Mouse (Mus musculus) heart, embryonic 11.5 days (tissue): ENCODE measurements around the gene Prep. TPM values are rescaled to one million over a fixed set of nuclear protein-coding genes. Genes with fewer than 3 reads are reported as not detected.

Experiments used
- ATAC-seq: fragments of 200-750 bp; cut with Nextera tagmentation; replicated peaks from 2 replicates; pipeline ENCODE4 v1.8.0; 2017; ENCODE audit warnings: moderate library complexity; ENCODE audit not compliant: insufficient number of reproducible peaks, low FRiP score, low TSS enrichment
- H3K27ac ChIP-seq: fragments of 300-500 bp; sonication (generic); 2 replicates; pipeline ENCODE4 v1.5.1; 2014; ENCODE audit warnings: mild to moderate bottlenecking, low read depth, low read length
- H3K27me3 ChIP-seq: fragments of 300-500 bp; sonication (generic); 2 replicates; pipeline ENCODE4 v1.6.1; 2014; ENCODE audit warnings: mild to moderate bottlenecking, low read length, mixed read lengths; ENCODE audit not compliant: control insufficient read depth, insufficient read depth
- H3K36me3 ChIP-seq: fragments of 300-500 bp; sonication (generic); 2 replicates; pipeline ENCODE4 v1.6.1; 2014; ENCODE audit warnings: mild to moderate bottlenecking, low read length, moderate library complexity, mixed read lengths; ENCODE audit not compliant: control insufficient read depth, insufficient read depth
- H3K4me1 ChIP-seq: fragments of 300-500 bp; sonication (generic); 2 replicates; pipeline ENCODE4 v1.6.1; 2014; ENCODE audit warnings: low read length; ENCODE audit not compliant: control insufficient read depth, insufficient read depth
- H3K4me2 ChIP-seq: fragments of 300-500 bp; sonication (generic); 2 replicates; pipeline ENCODE4 v1.6.1; 2014; ENCODE audit warnings: mild to moderate bottlenecking, moderate library complexity
- H3K4me3 ChIP-seq: fragments of 300-500 bp; sonication (generic); 2 replicates; pipeline ENCODE4 v1.5.1; 2014; ENCODE audit warnings: low read depth, low read length
- H3K9ac ChIP-seq: fragments of 300-500 bp; sonication (generic); 2 replicates; pipeline ENCODE4 v1.6.1; 2014; ENCODE audit warnings: mild to moderate bottlenecking, low read depth, low read length, moderate library complexity
- H3K9me3 ChIP-seq: fragments of 300-500 bp; sonication (generic); replicated peaks from 2 replicates; pipeline ENCODE4 v1.6.1; 2016; ENCODE audit warnings: low read length; ENCODE audit not compliant: control insufficient read depth
- WGBS: fragments of 180-500 bp; shearing (Covaris S2); extraction: QIAGEN DNeasy Blood & Tissue Kit; methylation state at CpG from one replicate; pipeline ENCODE4 v1.1.7; 2014; ENCODE audit not compliant: insufficient replicate concordance; 5-methylcytosine and 5-hydroxymethylcytosine counted together
- polyA plus RNA-seq: library from polyadenylated mRNA; unstranded; fragments of >200 nt; fragmentation: Nextera tagmentation; extraction: Ambion mirVana; gene quantifications from 2 replicates; pipeline ENCODE4 v1.2.1, GENCODE M21; 2014

The Prep gene
- polyA plus RNA-seq, 1 experiment from 2014 or later = 18.9 TPM

DNA sequence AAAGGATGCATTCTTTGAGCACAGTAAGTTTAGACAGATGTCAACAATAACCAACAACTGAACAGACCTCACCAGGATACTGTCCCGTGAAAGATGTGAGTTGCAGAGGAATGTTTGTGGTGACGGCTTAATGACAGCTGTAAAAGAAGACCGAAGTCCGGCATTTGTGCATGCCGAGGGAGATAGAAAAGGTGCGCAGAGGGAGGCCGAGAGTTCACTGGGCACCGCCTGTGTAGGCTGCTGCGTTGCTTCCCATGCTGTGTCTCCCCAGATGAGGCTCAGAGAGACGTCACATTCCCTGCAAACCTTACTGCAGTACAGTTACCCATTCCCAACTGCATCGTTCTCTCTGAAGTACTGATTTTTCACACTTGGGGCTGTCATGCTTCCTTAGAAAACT lies 45.9 kb downstream of the Prep start:
- Histone ChIP-seq H3K4me3 (no peak overlapping the region), H3K4me2 (no peak overlapping the region), H3K4me1 (no peaks in the 10 kb centered on the region), H3K9me3 (no peaks in the 10 kb centered on the region), H3K27ac (no peak overlapping the region), H3K36me3 (peaks cover 15% of the 10 kb centered on the region), H3K27me3 (no peaks in the 10 kb centered on the region), H3K9ac (no peak overlapping the region)
- WGBS = 69% methylated on average over 11 of the region's 11 CpGs
- ATAC-seq = no peak

DNA sequence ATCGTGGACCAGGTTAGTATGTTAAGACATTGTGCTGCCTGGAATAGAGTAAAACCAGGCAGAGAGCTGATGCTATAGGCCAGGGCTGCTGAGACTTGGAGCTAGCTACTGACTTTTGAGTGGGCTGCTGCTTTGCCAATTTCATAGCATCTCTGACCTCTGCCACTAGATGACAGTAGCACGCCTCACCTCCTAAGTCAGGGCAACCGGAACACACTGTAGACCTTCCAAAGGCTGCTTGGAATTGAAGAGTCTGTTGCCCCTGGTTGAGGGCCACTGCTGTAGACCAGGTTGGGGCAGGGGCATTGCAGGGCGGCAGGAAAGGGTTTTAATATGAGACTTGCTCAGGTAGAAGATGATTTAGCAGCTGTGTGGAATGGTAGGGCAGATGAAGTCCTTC lies 47.5 kb downstream of the Prep start:
- whole genome bisulfite sequencing = 72% methylated on average over 4 of the region's 4 CpGs
- Histone ChIP-seq H3K36me3 (peaks cover 15% of the 10 kb centered on the region), H3K27me3 (no peaks in the 10 kb centered on the region), H3K4me2 (no peak overlapping the region), H3K4me3 (no peak overlapping the region), H3K9ac (no peak overlapping the region), H3K27ac (no peak overlapping the region), H3K4me1 (no peaks in the 10 kb centered on the region), H3K9me3 (no peaks in the 10 kb centered on the region)
- no peak for ATAC-seq

DNA sequence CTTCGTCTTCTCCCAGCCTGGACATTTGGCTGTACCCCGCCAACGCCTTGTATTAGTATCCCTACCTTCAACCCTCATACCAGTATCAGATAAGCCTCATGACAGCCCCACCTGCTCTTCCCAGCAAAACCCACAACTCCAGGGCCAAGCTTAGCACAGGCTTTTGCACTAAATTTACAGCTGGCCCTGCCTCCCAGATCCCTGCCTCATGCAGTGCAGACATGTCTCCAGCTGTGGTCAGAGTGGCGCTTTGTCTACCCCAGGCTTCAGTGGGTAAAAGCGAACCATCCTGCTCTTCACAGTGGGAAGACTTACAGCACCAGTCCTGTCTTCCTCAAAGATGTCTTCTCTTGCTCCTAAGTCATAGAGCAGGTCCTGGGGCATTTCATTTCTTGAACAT lies 49.8 kb downstream of the Prep start:
- Histone ChIP-seq H3K4me3 (no peak overlapping the region), H3K27me3 (no peaks in the 10 kb centered on the region), H3K9ac (no peak overlapping the region), H3K27ac (no peak overlapping the region), H3K4me2 (no peak overlapping the region), H3K4me1 (no peaks in the 10 kb centered on the region), H3K36me3 (peaks cover 26% of the 10 kb centered on the region), H3K9me3 (no peaks in the 10 kb centered on the region)
- WGBS = 93% methylated on average over 5 of the region's 5 CpGs
- no peak for ATAC-seq

DNA sequence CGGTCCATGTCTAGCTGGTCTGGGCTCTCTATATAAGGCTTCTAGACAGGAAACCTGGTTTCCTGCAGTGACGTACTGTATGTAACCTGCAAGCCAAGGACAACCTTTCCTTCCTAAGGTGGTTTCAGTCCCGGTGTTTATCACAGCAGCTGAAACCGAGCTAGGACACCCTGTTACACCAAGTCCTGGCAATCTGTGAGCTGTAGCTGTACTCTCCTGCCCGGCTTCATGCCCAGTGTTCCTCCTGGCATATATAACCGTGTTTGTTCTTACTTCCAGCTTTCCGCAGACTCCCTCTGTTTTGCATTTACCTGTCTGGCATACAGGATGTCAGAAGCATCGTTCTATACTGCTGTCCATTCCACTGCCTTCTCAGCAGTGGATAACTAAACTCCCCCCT lies 51.4 kb downstream of the Prep start:
- Histone ChIP-seq H3K9me3 (no peaks in the 10 kb centered on the region), H3K4me1 (peaks cover 12% of the 10 kb centered on the region; the same call in 1 of the 2 replicates), H3K4me3 (no peak overlapping the region), H3K27me3 (no peaks in the 10 kb centered on the region), H3K27ac (no peak overlapping the region), H3K9ac (no peak overlapping the region), H3K4me2 (no peak overlapping the region), H3K36me3 (peaks cover 21% of the 10 kb centered on the region)
- WGBS = 92% methylated on average over 8 of the region's 8 CpGs
- no peak for ATAC-seq

DNA sequence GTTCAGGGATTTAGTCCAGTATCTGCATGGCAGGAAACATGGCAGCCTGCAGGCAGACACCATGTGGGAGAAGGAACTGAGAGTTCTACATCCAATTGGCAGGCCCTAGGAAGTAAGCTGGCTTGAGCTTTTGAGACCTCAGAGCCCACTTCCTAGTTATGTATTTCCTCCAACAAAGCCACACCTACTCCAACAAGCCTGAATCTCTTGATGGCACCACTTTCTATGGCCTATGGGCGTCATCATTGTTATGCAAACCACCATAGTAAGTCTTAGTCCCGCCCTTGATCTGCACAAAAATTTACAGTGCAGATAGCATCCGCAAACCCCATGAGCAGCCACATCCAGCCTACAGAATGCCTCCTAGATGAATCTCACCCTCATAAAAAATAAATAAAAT lies 54.6 kb downstream of the Prep start:
- Histone ChIP-seq H3K4me2 (no peak overlapping the region), H3K4me1 (peaks cover 17% of the 10 kb centered on the region; the same call in 1 of the 2 replicates), H3K4me3 (no peak overlapping the region), H3K36me3 (peaks cover 14% of the 10 kb centered on the region), H3K27me3 (no peaks in the 10 kb centered on the region), H3K9ac (no peak overlapping the region), H3K27ac (no peak overlapping the region), H3K9me3 (no peaks in the 10 kb centered on the region)
- ATAC-seq = no peak
- 87% methylated on average over 3 of the region's 3 CpGs for WGBS

DNA sequence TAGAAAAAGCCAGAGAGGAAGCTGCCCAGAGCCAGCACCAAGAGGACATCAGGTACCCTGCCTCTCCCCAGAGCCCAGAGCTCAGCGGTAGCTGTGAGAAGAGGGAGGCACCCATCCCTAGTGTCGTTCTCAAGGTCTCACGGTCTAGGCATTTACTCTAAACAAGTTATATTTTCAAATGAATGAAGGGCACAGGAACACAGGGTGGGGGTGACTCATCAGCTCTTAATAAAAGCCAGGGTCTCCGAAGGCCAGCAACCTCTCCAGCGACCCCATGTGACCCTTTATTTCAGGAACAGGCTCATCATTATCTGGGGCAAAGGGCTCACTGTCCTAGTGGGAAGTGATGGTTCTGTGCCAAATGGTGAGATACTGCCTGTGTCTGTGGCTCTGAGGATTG lies 55.5 kb downstream of the Prep start:
- peaks cover 14% of the 10 kb centered on the region for H3K36me3 ChIP-seq
- no peak for ATAC-seq
- no peak overlapping the region for H3K4me3 ChIP-seq
- H3K9ac ChIP-seq = 0 out of 2 replicates have a peak overlapping the region, but pooled peaks have one; percentile 44
- H3K27ac ChIP-seq = peak overlapping the region; percentile 89
- no peaks in the 10 kb centered on the region for H3K27me3 ChIP-seq
- 43% methylated on average over 5 of the region's 5 CpGs for WGBS
- H3K4me2 ChIP-seq = no peak overlapping the region
- H3K4me1 ChIP-seq = peaks cover 17% of the 10 kb centered on the region; the same call in 1 of the 2 replicates
- no peaks in the 10 kb centered on the region for H3K9me3 ChIP-seq

DNA sequence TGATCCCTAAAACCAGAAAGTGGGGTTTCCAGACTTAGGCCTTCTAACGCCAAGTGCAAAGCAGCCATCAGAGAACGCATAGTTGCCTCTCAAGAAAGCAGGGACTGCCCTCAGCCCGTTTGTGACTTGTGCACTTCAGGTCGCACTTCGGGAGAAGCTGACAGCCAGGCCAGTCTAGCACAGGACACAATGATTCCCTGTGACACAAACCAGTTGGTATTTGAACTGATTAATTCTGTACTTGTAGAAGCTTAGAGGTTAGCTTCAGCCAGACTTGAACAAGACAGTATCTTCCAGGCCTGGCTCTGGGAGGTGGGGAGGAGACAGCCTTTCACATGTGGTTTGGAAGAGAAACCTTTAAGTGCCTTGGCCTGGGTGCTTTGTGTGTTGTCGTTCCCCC lies 56.0 kb downstream of the Prep start:
- Histone ChIP-seq H3K4me3 (no peak overlapping the region), H3K27ac (peak overlapping the region; percentile 89), H3K27me3 (no peaks in the 10 kb centered on the region), H3K4me1 (peaks cover 17% of the 10 kb centered on the region; the same call in 1 of the 2 replicates), H3K4me2 (no peak overlapping the region), H3K36me3 (peaks cover 14% of the 10 kb centered on the region), H3K9me3 (no peaks in the 10 kb centered on the region), H3K9ac (peak overlapping the region; percentile 44; the same call in 1 of the 2 replicates)
- no peak; the same call in 1 of the 2 replicates for ATAC-seq
- 41% methylated on average over 6 of the region's 6 CpGs for WGBS

DNA sequence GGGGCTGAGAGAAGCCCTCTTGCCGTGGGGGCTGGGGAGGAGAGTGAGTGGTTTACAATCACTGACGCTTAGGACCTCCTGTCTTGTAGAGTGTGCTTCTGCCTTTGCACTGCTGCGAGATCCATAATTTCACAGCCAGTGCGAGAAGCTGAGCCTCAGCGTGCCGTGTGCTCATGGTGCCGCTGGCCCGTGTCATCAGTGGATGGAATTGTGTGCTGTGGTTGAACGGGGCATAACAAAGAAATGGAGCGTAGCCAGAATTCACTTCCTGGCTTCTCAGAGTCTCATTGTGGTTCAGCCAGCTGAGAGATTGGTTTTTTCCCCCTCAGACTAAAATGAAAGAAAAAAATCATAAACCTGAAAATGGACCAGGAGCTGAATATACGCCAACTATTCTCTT lies 62.1 kb downstream of the Prep start:
- no peak overlapping the region for H3K9ac ChIP-seq
- no peak overlapping the region for H3K4me3 ChIP-seq
- H3K27ac ChIP-seq = peak overlapping the region; percentile 64; the same call in 1 of the 2 replicates
- no peaks in the 10 kb centered on the region for H3K27me3 ChIP-seq
- 75% methylated on average over 11 of the region's 11 CpGs for WGBS
- ATAC-seq = 0 out of 2 replicates have a peak, but pooled peaks have one; percentile 15
- no peaks in the 10 kb centered on the region for H3K36me3 ChIP-seq
- no peak overlapping the region for H3K4me2 ChIP-seq
- peaks cover 18% of the 10 kb centered on the region for H3K4me1 ChIP-seq
- H3K9me3 ChIP-seq = no peaks in the 10 kb centered on the region

DNA sequence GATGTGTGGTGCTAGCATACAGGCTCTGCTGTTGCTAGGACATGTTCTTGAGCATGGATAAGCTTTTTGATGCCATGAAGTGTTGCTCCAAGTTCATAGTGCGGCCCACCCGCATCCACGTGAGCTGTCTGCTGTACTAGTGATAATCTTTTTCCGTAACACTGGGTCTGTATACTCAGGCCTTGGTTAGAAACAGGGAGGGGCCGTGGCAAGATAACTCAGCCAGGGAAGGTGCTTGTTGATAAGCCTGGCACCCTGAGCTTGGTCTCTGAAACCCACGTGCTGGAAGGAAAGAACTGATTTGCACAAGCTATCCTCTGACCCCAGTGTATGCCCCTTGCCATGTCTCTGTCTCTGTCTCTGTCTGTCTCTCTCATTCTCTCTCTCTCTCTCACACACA lies 63.0 kb downstream of the Prep start:
- Histone ChIP-seq H3K4me1 (peaks cover 14% of the 10 kb centered on the region), H3K4me3 (no peak overlapping the region), H3K27me3 (no peaks in the 10 kb centered on the region), H3K9ac (no peak overlapping the region), H3K36me3 (no peaks in the 10 kb centered on the region), H3K27ac (no peak overlapping the region; the same call in 1 of the 2 replicates), H3K4me2 (no peak overlapping the region), H3K9me3 (no peaks in the 10 kb centered on the region)
- WGBS = 18% methylated on average over 6 of the region's 6 CpGs
- 0 out of 2 replicates have a peak, but pooled peaks have one; percentile 28 for ATAC-seq
